Mouse (Mus musculus): ENCODE data around the gene Pacsin1. TPM values are rescaled to one million over a fixed set of nuclear protein-coding genes. Genes with fewer than 3 reads are reported as not detected.

Gene Pacsin1
- polyA plus RNA-seq, 1 experiment from 2014 or later, result 0.05 TPM

- DNase-seq (ENCODE audit: low read depth, low spot score), result no peak
- ATAC-seq, result no peak
- in situ Hi-C loops (cut with MboI; ENCODE audit: low pct_unique_long_range_greater_than_20kb), result no loop called here
- peaks cover 22% of the 10 kb centered on the region for H3K27me3 ChIP-seq
- TF ChIP-seq CTCF (IDR thresholded peaks at IDR 0.05), result no peak
- POLR2A ChIA-PET, result no interaction called here
- CTCF ChIA-PET, result no interaction called here
Measured at GRCm38 (mm10) chr17:27652046-27652790, 3.1 kb upstream of the Pacsin1 start.

- in situ Hi-C loops (cut with MboI; ENCODE audit: low pct_unique_long_range_greater_than_20kb), result no loop called here
Measured at GRCm38 (mm10) chr17:27653253-27653959, 1.9 kb upstream of the Pacsin1 start.

GRCm38 (mm10) chr17:27656011-27656399 lies 696 bp downstream of the Pacsin1 start:
- peaks cover 11% of the 10 kb centered on the region for H3K27me3 ChIP-seq
- in situ Hi-C loops (cut with MboI; ENCODE audit: low pct_unique_long_range_greater_than_20kb), result no loop called here
- CTCF ChIA-PET, result interaction anchor here (1.6 kb wide), 1 partner anchor 14 kb away, joined by 4 read pairs; no protein-coding TSS in a partner anchor
- POLR2A ChIA-PET, result no interaction called here
- ATAC-seq, result no peak
- no peak for TF ChIP-seq CTCF (IDR thresholded peaks at IDR 0.05)
- no peak for DNase-seq (ENCODE audit: low read depth, low spot score)

More at GRCm38 (mm10) chr17:27653253-27653959, 1.9 kb upstream of the Pacsin1 start:
- no peak for TF ChIP-seq CTCF (IDR thresholded peaks at IDR 0.05)
- DNase-seq (ENCODE audit: low read depth, low spot score) (no peak), ATAC-seq (no peak)
- H3K27me3 ChIP-seq, result peaks cover 14% of the 10 kb centered on the region
- POLR2A ChIA-PET, result no interaction called here
- CTCF ChIA-PET, result no interaction called here

- in situ Hi-C loops (cut with MboI; ENCODE audit: low pct_unique_long_range_greater_than_20kb), result no loop called here
- ChIA-PET POLR2A (no interaction called here), CTCF (interaction anchor here (1.6 kb wide), 1 partner anchor 13 kb away, joined by 4 read pairs; no protein-coding TSS in a partner anchor)
- ATAC-seq (no peak), DNase-seq (ENCODE audit: low read depth, low spot score) (no peak)
- H3K27me3 ChIP-seq, result peaks cover 11% of the 10 kb centered on the region
- no peak for TF ChIP-seq CTCF (IDR thresholded peaks at IDR 0.05)
Measured at GRCm38 (mm10) chr17:27656414-27656813, 1.1 kb downstream of the Pacsin1 start.

- DNase-seq (ENCODE audit: low read depth, low spot score), result no peak
- in situ Hi-C loops (cut with MboI; ENCODE audit: low pct_unique_long_range_greater_than_20kb), result no loop called here
- ChIA-PET CTCF (interaction anchor here (1.6 kb wide), 1 partner anchor 12 kb away, joined by 4 read pairs; no protein-coding TSS in a partner anchor), POLR2A (no interaction called here)
- no peak for TF ChIP-seq CTCF (IDR thresholded peaks at IDR 0.05)
- no peak for ATAC-seq
- peaks cover 11% of the 10 kb centered on the region for H3K27me3 ChIP-seq
Measured at GRCm38 (mm10) chr17:27657123-27657522, 1.8 kb downstream of the Pacsin1 start.

GRCm38 (mm10) chr17:27658767-27659166 lies 3.5 kb downstream of the Pacsin1 start:
- ChIA-PET CTCF (no interaction called here), POLR2A (no interaction called here)
- in situ Hi-C loops (cut with MboI; ENCODE audit: low pct_unique_long_range_greater_than_20kb), result no loop called here
- ATAC-seq, result no peak
- no peak for DNase-seq (ENCODE audit: low read depth, low spot score)
- peaks cover 11% of the 10 kb centered on the region for H3K27me3 ChIP-seq
- no peak for TF ChIP-seq CTCF (IDR thresholded peaks at IDR 0.05)

GRCm38 (mm10) chr17:27671720-27672119 lies 16.4 kb downstream of the Pacsin1 start:
- ChIA-PET POLR2A (no interaction called here), CTCF (no interaction called here)
- in situ Hi-C loops (cut with MboI; ENCODE audit: low pct_unique_long_range_greater_than_20kb), result no loop called here
- ATAC-seq (no peak), DNase-seq (ENCODE audit: low read depth, low spot score) (no peak)
- no peaks in the 10 kb centered on the region for H3K27me3 ChIP-seq
- TF ChIP-seq CTCF (IDR thresholded peaks at IDR 0.05), result no peak

- in situ Hi-C loops (cut with MboI; ENCODE audit: low pct_unique_long_range_greater_than_20kb), result no loop called here
- no peaks in the 10 kb centered on the region for H3K27me3 ChIP-seq
- ChIA-PET CTCF (interaction anchor here (1.8 kb wide), 1 partner anchor 28 kb away, joined by 5 read pairs; no protein-coding TSS in a partner anchor), POLR2A (no interaction called here)
- TF ChIP-seq CTCF (IDR thresholded peaks at IDR 0.05), result no peak
- DNase-seq (ENCODE audit: low read depth, low spot score), result no peak
- no peak for ATAC-seq
Measured at GRCm38 (mm10) chr17:27673945-27674344, 18.6 kb downstream of the Pacsin1 start.

- ATAC-seq (no peak), DNase-seq (ENCODE audit: low read depth, low spot score) (no peak)
Measured at GRCm38 (mm10) chr17:27675453-27675852, 20.1 kb downstream of the Pacsin1 start.

GRCm38 (mm10) chr17:27676270-27676669 lies 21.0 kb downstream of the Pacsin1 start:
- ATAC-seq, result no peak
- no peak for TF ChIP-seq CTCF (IDR thresholded peaks at IDR 0.05)
- H3K27me3 ChIP-seq, result no peaks in the 10 kb centered on the region
- no peak for DNase-seq (ENCODE audit: low read depth, low spot score)
- POLR2A ChIA-PET, result interaction anchor here (0.7 kb wide), 1 partner anchor 100 kb away, joined by 6 read pairs; no protein-coding TSS in a partner anchor
- CTCF ChIA-PET, result no interaction called here
- in situ Hi-C loops (cut with MboI; ENCODE audit: low pct_unique_long_range_greater_than_20kb), result no loop called here

More at GRCm38 (mm10) chr17:27675453-27675852, 20.1 kb downstream of the Pacsin1 start:
- ChIA-PET POLR2A (no interaction called here), CTCF (no interaction called here)
- TF ChIP-seq CTCF (IDR thresholded peaks at IDR 0.05), result no peak
- no peaks in the 10 kb centered on the region for H3K27me3 ChIP-seq
- in situ Hi-C loops (cut with MboI; ENCODE audit: low pct_unique_long_range_greater_than_20kb), result no loop called here

- POLR2A ChIA-PET, result no interaction called here
- TF ChIP-seq CTCF (IDR thresholded peaks at IDR 0.05), result no peak
- H3K27me3 ChIP-seq, result no peaks in the 10 kb centered on the region
- DNase-seq (ENCODE audit: low read depth, low spot score), result no peak
- in situ Hi-C loops (cut with MboI; ENCODE audit: low pct_unique_long_range_greater_than_20kb), result no loop called here
- CTCF ChIA-PET, result no interaction called here
- no peak for ATAC-seq
Measured at GRCm38 (mm10) chr17:27677756-27678155, 22.4 kb downstream of the Pacsin1 start.

Data from Patski (cell line).